Mouse (Mus musculus) heart, postnatal 0 days (tissue): ENCODE measurements around the gene Spc24. TPM values are rescaled to one million over a fixed set of nuclear protein-coding genes. Genes with fewer than 3 reads are reported as not detected.
"Not testable (repeated sequence)": the region's sequence is repeated elsewhere in the genome, so short reads cannot be mapped to it uniquely, and the experiment has no call there.

Experiments used
- ATAC-seq: fragments of 200-750 bp; cut with Nextera tagmentation; 2 replicates; pipeline ENCODE4 v1.8.0; 2017; ENCODE audit warnings: low read depth, moderate number of reproducible peaks, moderate library complexity; ENCODE audit not compliant: insufficient read depth
- DNase-seq: peaks from one replicate; pipeline ENCODE4 v3.0.0-alpha.2; 2016; ENCODE audit warnings: low spot score
- H3K27ac ChIP-seq: fragments of 300-500 bp; sonication (generic); 2 replicates; pipeline ENCODE4 v1.5.1; 2014; ENCODE audit warnings: low read depth, mild to moderate bottlenecking
- H3K27me3 ChIP-seq: fragments of 300-500 bp; sonication (generic); 2 replicates; pipeline ENCODE4 v1.6.1; 2014; ENCODE audit warnings: low read length, mixed read lengths; ENCODE audit not compliant: control insufficient read depth, insufficient read depth
- H3K36me3 ChIP-seq: fragments of 300-500 bp; sonication (generic); replicated peaks from 2 replicates; pipeline ENCODE4 v1.6.1; 2014; ENCODE audit warnings: low read length, mixed read lengths; ENCODE audit not compliant: control insufficient read depth, insufficient read depth
- H3K4me1 ChIP-seq: fragments of 300-500 bp; sonication (generic); 2 replicates; pipeline ENCODE4 v1.6.1; 2014; ENCODE audit warnings: antibody characterized with exemption; ENCODE audit not compliant: control insufficient read depth, insufficient read depth
- H3K4me2 ChIP-seq: fragments of 300-500 bp; sonication (generic); 2 replicates; pipeline ENCODE4 v1.6.1; 2014; ENCODE audit warnings: low read depth, mild to moderate bottlenecking, low read length, moderate library complexity
- H3K4me3 ChIP-seq: fragments of 300-500 bp; sonication (generic); 2 replicates; pipeline ENCODE4 v1.5.1; 2014; ENCODE audit warnings: low read depth, low read length
- H3K9ac ChIP-seq: fragments of 300-500 bp; sonication (generic); replicated peaks from 2 replicates; pipeline ENCODE4 v1.6.1; 2014; ENCODE audit warnings: low read depth, low read length, mixed read lengths
- H3K9me3 ChIP-seq: fragments of 300-500 bp; sonication (generic); replicated peaks from 2 replicates; pipeline ENCODE4 v1.6.1; 2016; ENCODE audit warnings: low read length; ENCODE audit not compliant: control insufficient read depth
- CTCF ChIP-seq: IDR thresholded peaks from 2 replicates; pipeline ENCODE4 v1.5.1; 2016; ENCODE audit warnings: antibody characterized with exemption, control low read depth, low read depth
- EP300 ChIP-seq: IDR thresholded peaks from 2 replicates; pipeline ENCODE4 v1.6.1; 2016; ENCODE audit warnings: antibody characterized with exemption, low read depth
- WGBS: fragments of 180-500 bp; shearing (Covaris S2); extraction: QIAGEN DNeasy Blood & Tissue Kit; methylation state at CpG from one replicate; pipeline ENCODE4 v1.1.7; 2014; 5-methylcytosine and 5-hydroxymethylcytosine counted together
- polyA plus RNA-seq: library from polyadenylated mRNA; unstranded; fragments of >200 nt; fragmentation: Nextera tagmentation; extraction: Ambion mirVana; gene quantifications from 2 replicates; pipeline ENCODE4 v1.2.1, GENCODE M21; 2015
- total RNA-seq: library from RNA; depleted of rRNA; stranded (reverse); fragments of >200 nt; gene quantifications from 2 replicates; pipeline ENCODE4 v1.2.3, GENCODE M21; 2014; ENCODE audit warnings: low replicate concordance

Spc24 gene
- total and polyA plus RNA-seq, 2 experiments from 2014 or later, result 22.3 to 35.2 TPM

DNA sequence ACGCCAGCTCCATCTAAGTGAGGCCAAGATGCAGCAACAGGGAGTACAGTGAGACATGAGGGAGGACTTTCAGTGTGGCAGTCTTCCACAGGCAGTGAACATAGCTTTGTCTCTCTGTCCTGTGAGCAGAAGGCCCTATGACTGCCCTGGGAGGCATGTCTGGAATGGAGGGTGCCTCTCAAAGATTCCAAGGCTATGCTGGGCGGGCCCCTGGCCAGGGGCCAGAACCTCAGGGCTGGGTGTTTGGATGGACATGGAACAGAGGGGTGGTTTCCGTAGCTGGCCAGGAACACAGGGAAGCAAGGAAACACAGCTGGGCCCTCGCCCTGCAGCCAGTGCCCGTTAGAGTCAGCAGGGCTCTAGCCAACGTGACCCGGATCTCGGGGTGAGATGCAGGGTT is 31.8 kb upstream of the Spc24 start:
- H3K27me3 ChIP-seq, result no peaks in the 10 kb centered on the region
- DNase-seq, result peak; percentile 77
- peaks cover 38% of the 10 kb centered on the region for H3K4me1 ChIP-seq
- ATAC-seq, result peak; percentile 85
- TF ChIP-seq EP300, result peak; percentile 83
- TF ChIP-seq CTCF, result no peak
- WGBS, result 15% methylated on average over 8 of the region's 8 CpGs
- H3K27ac ChIP-seq, result peak overlapping the region; percentile 80
- H3K4me2 ChIP-seq, result peak overlapping the region; percentile 27
- H3K4me3 ChIP-seq, result no peak overlapping the region
- peaks cover 57% of the 10 kb centered on the region for H3K36me3 ChIP-seq
- no peak overlapping the region for H3K9ac ChIP-seq
- H3K9me3 ChIP-seq, result no peaks in the 10 kb centered on the region

DNA sequence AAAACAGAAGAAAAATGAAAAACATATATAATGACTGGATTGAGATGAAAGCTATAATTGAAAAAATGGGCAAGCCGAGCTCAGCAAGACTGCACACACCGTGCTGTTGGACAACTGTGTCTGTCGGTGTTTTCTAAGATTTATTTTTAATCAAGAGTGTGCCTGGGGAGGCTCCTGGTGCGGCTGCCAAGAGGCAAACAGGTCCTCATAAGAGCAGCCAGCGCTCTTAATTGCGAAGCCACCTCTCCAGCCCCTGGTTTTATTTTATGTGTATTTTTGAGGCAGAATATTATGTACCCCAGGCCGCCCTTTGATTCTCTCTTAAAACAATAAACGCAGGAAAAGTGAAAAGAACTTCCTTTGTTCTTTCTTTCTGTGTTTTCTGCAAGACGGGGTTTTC is 28.1 kb upstream of the Spc24 start:
- H3K4me2 ChIP-seq, result no peak overlapping the region
- no peak for ATAC-seq
- no peak for DNase-seq
- H3K36me3 ChIP-seq, result peaks cover 56% of the 10 kb centered on the region
- no peaks in the 10 kb centered on the region for H3K27me3 ChIP-seq
- no peaks in the 10 kb centered on the region for H3K9me3 ChIP-seq
- no peak overlapping the region for H3K4me3 ChIP-seq
- peak overlapping the region; percentile 65 for H3K27ac ChIP-seq
- WGBS, result 48% methylated on average over 9 of the region's 9 CpGs
- H3K4me1 ChIP-seq, result peaks cover 30% of the 10 kb centered on the region
- TF ChIP-seq CTCF (no peak), EP300 (no peak)
- no peak overlapping the region for H3K9ac ChIP-seq

DNA sequence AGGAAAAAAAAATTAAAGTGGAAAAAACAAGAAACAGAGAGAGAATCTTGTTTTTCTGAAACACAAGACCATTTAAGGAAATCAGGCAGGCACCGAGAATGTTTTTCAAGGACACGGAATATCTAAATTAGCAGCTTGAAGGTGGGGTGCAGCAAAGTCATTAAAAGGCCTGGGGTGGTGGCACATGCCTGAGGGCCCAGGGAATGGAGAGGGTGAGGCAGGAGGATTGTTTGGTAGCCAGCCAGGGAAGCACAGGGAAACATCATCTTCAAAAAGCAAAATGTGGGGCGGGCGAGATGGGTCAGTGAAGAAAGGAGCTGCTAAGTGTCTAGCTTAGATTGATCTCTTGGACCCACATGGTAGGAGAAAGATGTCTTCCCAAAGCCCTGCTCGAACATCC is 27.6 kb upstream of the Spc24 start:
- peaks cover 53% of the 10 kb centered on the region for H3K36me3 ChIP-seq
- H3K4me1 ChIP-seq, result peaks cover 26% of the 10 kb centered on the region
- H3K27me3 ChIP-seq, result no peaks in the 10 kb centered on the region
- ATAC-seq (no peak), DNase-seq (no peak)
- no peaks in the 10 kb centered on the region for H3K9me3 ChIP-seq
- H3K27ac ChIP-seq, result peak overlapping the region; percentile 65
- H3K4me2 ChIP-seq, result no peak overlapping the region
- WGBS, result 64% methylated on average over 5 of the region's 5 CpGs
- no peak overlapping the region for H3K4me3 ChIP-seq
- no peak overlapping the region for H3K9ac ChIP-seq
- TF ChIP-seq EP300 (no peak), CTCF (no peak)

DNA sequence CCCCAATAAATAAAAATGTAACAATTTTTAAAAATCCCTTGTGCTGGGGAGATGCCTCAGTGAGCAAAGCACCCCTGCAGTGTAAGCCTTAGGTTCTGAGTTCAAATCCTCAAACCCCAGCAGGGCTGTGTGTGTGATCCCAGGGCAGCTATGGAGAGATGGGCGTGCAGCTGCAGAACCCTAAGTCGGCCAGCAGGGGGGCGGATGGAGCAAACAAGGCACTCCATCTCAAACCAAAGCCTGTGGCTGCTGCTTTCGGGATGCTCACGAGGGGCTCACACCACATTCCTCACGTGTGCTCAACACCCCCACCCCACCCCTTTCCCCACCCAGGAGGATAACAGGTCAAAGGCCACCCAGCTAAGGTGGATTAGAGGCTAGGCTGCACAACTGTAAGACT is 26.8 kb upstream of the Spc24 start:
- H3K9me3 ChIP-seq, result no peaks in the 10 kb centered on the region
- DNase-seq (peak; percentile 68), ATAC-seq (0 out of 2 replicates have a peak, but pooled peaks have one; percentile 19)
- H3K36me3 ChIP-seq, result peaks cover 53% of the 10 kb centered on the region
- 16% methylated on average over 6 of the region's 6 CpGs for WGBS
- no peak overlapping the region for H3K4me2 ChIP-seq
- no peak overlapping the region for H3K4me3 ChIP-seq
- no peak overlapping the region for H3K9ac ChIP-seq
- TF ChIP-seq CTCF (peak; percentile 72), EP300 (no peak)
- peaks cover 21% of the 10 kb centered on the region for H3K4me1 ChIP-seq
- H3K27ac ChIP-seq, result peak overlapping the region; percentile 24; the same call in 1 of the 2 replicates
- H3K27me3 ChIP-seq, result no peaks in the 10 kb centered on the region

DNA sequence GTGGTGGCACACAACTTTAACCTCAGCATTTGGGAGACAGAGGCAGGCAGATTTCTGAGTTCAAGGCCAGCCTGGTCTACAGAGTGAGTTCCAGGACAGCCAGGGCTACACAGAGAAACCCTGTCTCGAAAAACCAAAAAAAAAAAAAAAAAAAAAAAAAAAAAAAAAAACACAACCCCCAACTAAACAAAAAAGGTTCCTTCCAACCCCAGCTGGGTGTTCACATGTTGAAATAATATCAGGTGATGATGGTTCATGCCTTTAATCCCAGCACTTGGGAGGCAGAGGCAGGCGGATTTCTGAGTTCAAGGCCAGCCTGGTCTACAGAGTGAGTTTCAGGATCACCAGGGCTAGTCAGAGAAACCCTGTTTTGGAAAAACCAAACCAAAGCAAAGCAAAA is 26.2 kb upstream of the Spc24 start:
- H3K27ac ChIP-seq, H3K27me3 ChIP-seq, H3K4me2 ChIP-seq, H3K9ac ChIP-seq, DNase-seq, H3K9me3 ChIP-seq, ATAC-seq, H3K4me3 ChIP-seq: not testable (repeated sequence)
- 59% methylated on average over 1 of the region's 2 CpGs for WGBS
- peaks cover 50% of the 10 kb centered on the region for H3K36me3 ChIP-seq
- peaks cover 17% of the 10 kb centered on the region; the same call in 1 of the 2 replicates for H3K4me1 ChIP-seq
